Mouse (Mus musculus): Measurements from ENCODE around the gene Cd4.

DNA sequence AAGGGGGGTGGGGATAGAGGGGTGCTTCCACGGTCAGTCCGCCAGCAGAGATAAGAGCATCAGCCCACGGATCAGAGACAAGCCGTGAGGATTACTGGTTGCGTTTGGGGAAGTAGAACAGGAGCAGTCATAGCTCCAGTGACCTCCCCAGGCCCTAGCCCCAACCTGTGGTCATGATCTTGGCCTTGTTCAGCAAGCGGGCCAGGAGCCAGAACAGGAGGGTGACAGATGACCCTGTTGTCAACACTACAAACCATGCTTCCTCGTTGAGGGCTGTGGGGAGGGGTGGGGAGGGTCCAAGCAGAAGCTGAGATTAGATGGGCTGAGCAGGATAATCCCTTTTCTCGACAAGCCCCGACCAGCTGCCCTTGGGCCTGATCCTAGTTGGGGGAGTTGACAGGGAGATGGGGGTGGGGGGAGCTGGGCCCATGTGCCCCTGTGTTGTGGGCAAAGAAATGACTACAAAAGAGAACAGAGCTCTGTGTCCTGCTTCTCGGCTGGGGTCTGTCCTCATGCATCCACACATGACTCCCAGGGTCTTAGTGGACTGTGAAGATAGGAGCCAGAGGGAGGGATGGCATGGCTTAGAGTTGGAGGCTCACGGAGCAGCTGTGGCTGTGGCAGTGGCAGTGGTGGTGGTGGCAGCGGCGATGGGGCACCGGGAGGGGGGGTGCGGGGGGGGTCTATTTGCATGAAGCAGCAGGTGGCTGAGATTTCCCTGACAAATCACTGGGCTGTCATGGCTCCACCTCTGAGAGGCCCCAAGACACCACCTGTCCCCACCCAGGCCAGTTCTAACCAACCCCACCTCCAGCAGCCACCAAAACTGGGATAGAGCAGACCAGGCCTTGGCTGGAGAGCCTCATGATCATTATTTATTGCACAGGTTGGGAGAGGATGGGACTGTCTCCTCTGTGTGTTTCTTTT lies 47.5 kb downstream of the Cd4 start, which contains the start of gene Gnb3:
- TF ChIP-seq POLR2A (IDR thresholded peaks at IDR 0.05; ENCODE audit: borderline replicate concordance, extremely low read depth, low read depth, low read length) (no peak), CTCF (IDR thresholded peaks at IDR 0.05; ENCODE audit: insufficient read depth, low read length) (no peak)

All from lung, adult 2 months (tissue).